Mouse (Mus musculus): ENCODE results near the gene Vezf1. TPM values are rescaled to one million over a fixed set of nuclear protein-coding genes. Genes with fewer than 3 reads are reported as not detected.

Gene Vezf1
- not detected in 2 replicates for polyA plus RNA-seq (2012; ENCODE audit: insufficient read depth, insufficient read length, low replicate concordance, missing spikeins)

- WGBS: 3% methylated on average over 72 of the region's 81 CpGs
- TF ChIP-seq POLR2A (IDR thresholded peaks at IDR 0.05; ENCODE audit: insufficient read depth, low read depth, low read length): peak; percentile 23; the same call in 1 of the 2 replicates
- TF ChIP-seq CTCF (IDR thresholded peaks at IDR 0.05; ENCODE audit: insufficient read depth, low read depth, low read length): no peak
- peak within 1 kb of the TSS; percentile 99 for H3K27ac ChIP-seq (ENCODE audit: insufficient read depth, low read depth, low read length)
- 0 out of 2 replicates have a peak, but pooled peaks cover 2% of the 10 kb centered on the region for H3K4me1 ChIP-seq (ENCODE audit: control insufficient read depth, insufficient read depth, low read length)
- peak within 1 kb of the TSS; percentile 79 for H3K4me3 ChIP-seq (ENCODE audit: insufficient read depth, low read depth, low read length)
These were observed at the start of gene Vezf1 for GRCm38 (mm10) chr11:88067586-88068410. Vezf1 (plus strand) TSS chr11:88068279.

DNA sequence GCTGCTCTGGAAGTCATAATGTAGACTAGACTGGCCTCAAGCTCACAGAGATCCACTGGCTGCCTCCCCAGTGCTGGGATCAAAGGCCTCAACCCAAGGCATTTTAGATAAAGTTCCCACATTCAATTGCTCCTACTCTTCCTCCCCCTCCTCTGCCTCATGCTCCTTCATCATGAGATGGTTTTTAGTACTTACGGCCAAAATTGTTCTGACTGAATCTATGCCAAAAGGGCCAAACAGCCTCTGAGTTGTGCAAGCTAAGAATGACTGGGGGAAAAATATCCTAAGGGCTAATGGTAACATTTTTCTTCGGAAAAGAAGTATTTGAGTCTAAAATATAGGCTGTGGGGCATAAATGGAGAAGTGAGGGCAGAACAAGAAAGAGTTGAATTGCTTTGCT, 44.1 kb upstream of the Vezf1 start:
- 76% methylated on average over 2 of the region's 2 CpGs for WGBS
- Histone ChIP-seq H3K27ac (ENCODE audit: insufficient read depth, low read depth, low read length) (no peak overlapping the region), H3K4me3 (ENCODE audit: insufficient read depth, low read depth, low read length) (no peak overlapping the region), H3K4me1 (ENCODE audit: control insufficient read depth, insufficient read depth, low read length) (peaks cover 17% of the 10 kb centered on the region)
- TF ChIP-seq POLR2A (IDR thresholded peaks at IDR 0.05; ENCODE audit: insufficient read depth, low read depth, low read length) (no peak), CTCF (IDR thresholded peaks at IDR 0.05; ENCODE audit: insufficient read depth, low read depth, low read length) (no peak)

- Histone ChIP-seq H3K4me3 (ENCODE audit: insufficient read depth, low read depth, low read length) (no peak overlapping the region), H3K27ac (ENCODE audit: insufficient read depth, low read depth, low read length) (0 out of 2 replicates have a peak overlapping the region, but pooled peaks have one; percentile 32)
- 63% methylated on average over 9 of the region's 9 CpGs for WGBS
These were observed 40.6 kb upstream of the Vezf1 start for GRCm38 (mm10) chr11:88027391-88028035.

DNA sequence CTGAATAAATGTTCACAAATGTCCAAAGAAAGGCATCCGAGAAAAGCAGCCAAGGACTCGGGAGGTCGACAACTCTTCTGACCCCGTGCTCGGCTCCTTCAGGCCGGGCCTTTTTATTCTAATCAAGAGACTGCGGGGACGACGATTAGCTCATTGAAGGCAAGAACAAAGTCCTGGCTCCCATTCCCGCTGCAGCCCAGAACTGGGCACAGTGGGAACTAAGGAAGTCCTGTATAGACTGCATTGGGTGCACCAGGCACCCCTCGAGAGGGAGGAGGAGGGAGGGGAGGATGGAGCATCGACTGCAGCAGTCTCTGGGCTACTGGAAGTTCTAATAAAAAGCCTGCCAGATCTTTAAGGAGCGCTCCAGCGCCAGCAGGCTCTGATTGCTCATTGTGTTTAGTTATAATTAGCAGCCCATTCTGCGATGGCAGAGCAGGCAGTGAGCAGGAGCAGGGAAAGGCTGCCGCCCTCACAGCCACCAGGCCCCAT, 39.8 kb upstream of the Vezf1 start:
- H3K4me1 ChIP-seq (ENCODE audit: control insufficient read depth, insufficient read depth, low read length): peaks cover 33% of the 10 kb centered on the region
- WGBS: 8% methylated on average over 16 of the region's 16 CpGs
- peak overlapping the region; percentile 48 for H3K27ac ChIP-seq (ENCODE audit: insufficient read depth, low read depth, low read length)
- no peak overlapping the region for H3K4me3 ChIP-seq (ENCODE audit: insufficient read depth, low read depth, low read length)
- TF ChIP-seq CTCF (IDR thresholded peaks at IDR 0.05; ENCODE audit: insufficient read depth, low read depth, low read length) (no peak), POLR2A (IDR thresholded peaks at IDR 0.05; ENCODE audit: insufficient read depth, low read depth, low read length) (no peak)

More at GRCm38 (mm10) chr11:88027391-88028035, 40.6 kb upstream of the Vezf1 start:
- TF ChIP-seq CTCF (IDR thresholded peaks at IDR 0.05; ENCODE audit: insufficient read depth, low read depth, low read length) (no peak), POLR2A (IDR thresholded peaks at IDR 0.05; ENCODE audit: insufficient read depth, low read depth, low read length) (no peak)
- peaks cover 30% of the 10 kb centered on the region for H3K4me1 ChIP-seq (ENCODE audit: control insufficient read depth, insufficient read depth, low read length)

DNA sequence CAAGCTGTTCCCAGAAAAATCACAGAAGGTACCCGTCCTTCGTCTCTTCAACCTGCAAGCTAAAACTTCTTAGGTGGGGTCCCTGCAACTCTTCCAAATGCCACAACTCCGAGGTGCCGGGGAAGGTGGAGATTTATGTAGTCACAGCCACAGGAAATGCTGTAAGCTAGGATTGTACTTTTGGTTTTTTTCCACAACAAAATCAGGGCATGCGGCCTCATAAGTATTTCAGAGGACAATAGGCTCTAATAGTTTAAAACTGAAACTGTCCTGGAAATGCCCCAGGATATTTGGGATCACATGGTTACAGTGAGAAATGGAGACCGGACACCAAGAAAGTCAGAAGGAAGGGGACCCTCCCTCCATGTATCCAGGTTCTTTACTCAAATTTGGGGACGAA, 37.9 kb upstream of the Vezf1 start:
- WGBS: 89% methylated on average over 7 of the region's 7 CpGs
- Histone ChIP-seq H3K4me1 (ENCODE audit: control insufficient read depth, insufficient read depth, low read length) (peaks cover 33% of the 10 kb centered on the region), H3K27ac (ENCODE audit: insufficient read depth, low read depth, low read length) (no peak overlapping the region), H3K4me3 (ENCODE audit: insufficient read depth, low read depth, low read length) (no peak overlapping the region)
- TF ChIP-seq POLR2A (IDR thresholded peaks at IDR 0.05; ENCODE audit: insufficient read depth, low read depth, low read length) (no peak), CTCF (IDR thresholded peaks at IDR 0.05; ENCODE audit: insufficient read depth, low read depth, low read length) (no peak)

DNA sequence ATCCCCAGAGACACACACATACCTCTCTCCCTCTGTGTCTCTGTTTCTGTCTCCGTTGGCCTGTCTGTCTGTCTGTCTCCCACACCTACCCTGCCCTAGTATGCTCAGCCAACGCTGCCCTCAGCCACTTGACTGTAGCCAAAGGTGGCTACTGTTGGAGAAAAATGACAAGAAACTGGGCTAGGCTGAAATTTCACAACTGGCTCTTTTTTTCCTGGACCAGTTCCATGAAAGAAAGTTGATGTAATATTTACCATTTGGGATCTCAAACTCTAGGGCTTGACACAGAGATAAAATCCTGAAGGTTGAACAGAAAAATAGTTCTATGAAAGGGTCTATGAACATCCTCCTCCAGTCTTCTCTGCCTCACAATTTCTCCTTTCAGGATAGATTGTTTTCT, 37.2 kb upstream of the Vezf1 start:
- no peak overlapping the region for H3K27ac ChIP-seq (ENCODE audit: insufficient read depth, low read depth, low read length)
- WGBS: 92% methylated on average over 2 of the region's 2 CpGs

DNA sequence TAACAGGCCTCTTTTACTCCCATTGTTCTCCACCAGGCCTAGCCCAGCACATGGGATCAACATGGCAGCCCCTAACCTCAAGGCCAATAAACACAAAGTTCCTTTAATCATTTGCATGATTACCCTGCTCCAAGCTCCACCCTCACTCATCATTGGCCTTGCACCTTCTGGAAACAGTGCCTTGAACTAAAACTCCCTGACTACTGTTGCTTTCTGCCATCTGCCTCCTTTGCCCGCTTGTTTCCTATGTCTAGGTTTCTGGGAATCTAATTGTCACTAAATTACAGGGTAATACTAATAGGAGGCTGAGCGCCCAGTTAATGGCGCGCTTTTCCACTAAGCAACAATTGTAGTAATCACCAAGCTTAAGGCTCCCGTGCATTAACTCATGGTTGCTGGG, 36.3 kb upstream of the Vezf1 start:
- 22% methylated on average over 5 of the region's 5 CpGs for WGBS
- no peak overlapping the region for H3K27ac ChIP-seq (ENCODE audit: insufficient read depth, low read depth, low read length)
- no peak overlapping the region for H3K4me3 ChIP-seq (ENCODE audit: insufficient read depth, low read depth, low read length)

More for the DNA sequence above, 37.2 kb upstream of the Vezf1 start:
- Histone ChIP-seq H3K4me1 (ENCODE audit: control insufficient read depth, insufficient read depth, low read length) (peaks cover 33% of the 10 kb centered on the region), H3K4me3 (ENCODE audit: insufficient read depth, low read depth, low read length) (no peak overlapping the region)
- TF ChIP-seq POLR2A (IDR thresholded peaks at IDR 0.05; ENCODE audit: insufficient read depth, low read depth, low read length): no peak

DNA sequence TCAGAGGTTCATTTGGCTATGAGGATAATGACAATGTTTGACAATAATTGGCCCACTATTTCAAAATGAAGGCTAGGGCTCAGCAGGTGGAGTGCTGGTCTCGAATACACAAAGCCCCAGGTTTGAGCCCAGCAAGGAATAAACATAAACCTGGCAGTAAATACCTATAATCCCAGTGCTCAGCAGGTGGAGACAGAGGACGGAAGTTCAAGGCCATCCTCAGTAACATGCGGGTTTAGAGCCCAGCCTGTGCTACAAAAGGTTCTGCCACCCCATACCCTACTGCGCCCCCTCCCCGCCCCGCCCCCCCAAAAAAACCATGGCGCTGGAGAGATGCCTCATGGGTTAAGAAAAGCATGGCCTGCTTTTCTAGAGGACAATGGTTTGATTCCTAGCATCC, 32.1 kb upstream of the Vezf1 start:
- Histone ChIP-seq H3K27ac (ENCODE audit: insufficient read depth, low read depth, low read length) (no peak overlapping the region), H3K4me3 (ENCODE audit: insufficient read depth, low read depth, low read length) (no peak overlapping the region), H3K4me1 (ENCODE audit: control insufficient read depth, insufficient read depth, low read length) (peaks cover 13% of the 10 kb centered on the region)
- 82% methylated on average over 7 of the region's 7 CpGs for WGBS
- TF ChIP-seq POLR2A (IDR thresholded peaks at IDR 0.05; ENCODE audit: insufficient read depth, low read depth, low read length) (no peak), CTCF (IDR thresholded peaks at IDR 0.05; ENCODE audit: insufficient read depth, low read depth, low read length) (no peak)

More for the DNA sequence above, 36.3 kb upstream of the Vezf1 start:
- TF ChIP-seq POLR2A (IDR thresholded peaks at IDR 0.05; ENCODE audit: insufficient read depth, low read depth, low read length): no peak
- TF ChIP-seq CTCF (IDR thresholded peaks at IDR 0.05; ENCODE audit: insufficient read depth, low read depth, low read length): no peak
- peaks cover 33% of the 10 kb centered on the region for H3K4me1 ChIP-seq (ENCODE audit: control insufficient read depth, insufficient read depth, low read length)

DNA sequence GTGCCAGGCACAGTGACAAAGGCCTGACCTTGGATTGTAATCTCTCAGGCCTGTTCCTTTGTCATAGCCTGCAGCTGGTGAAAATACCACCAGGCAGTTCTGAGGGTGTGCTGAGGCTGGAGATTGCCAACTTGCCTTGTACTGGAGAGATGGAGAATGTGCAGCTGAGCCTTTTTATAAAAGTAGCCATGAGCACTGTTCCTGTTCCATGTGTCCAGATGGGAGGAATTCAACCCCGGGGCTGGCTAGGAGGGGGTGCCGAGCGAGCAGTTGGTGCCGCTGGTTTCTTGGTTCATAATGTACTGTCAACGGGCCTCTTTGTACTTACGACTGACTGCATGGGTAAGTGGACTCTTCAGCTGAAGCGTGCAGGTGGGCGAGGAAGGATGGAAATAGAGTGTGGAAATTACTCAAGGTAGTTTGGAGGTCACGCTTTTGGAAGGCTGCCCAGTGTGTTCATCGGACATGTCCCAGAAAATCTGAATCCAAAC, 31.3 kb upstream of the Vezf1 start:
- Histone ChIP-seq H3K4me1 (ENCODE audit: control insufficient read depth, insufficient read depth, low read length) (peaks cover 9% of the 10 kb centered on the region), H3K4me3 (ENCODE audit: insufficient read depth, low read depth, low read length) (no peak overlapping the region), H3K27ac (ENCODE audit: insufficient read depth, low read depth, low read length) (no peak overlapping the region)
- no peak for TF ChIP-seq CTCF (IDR thresholded peaks at IDR 0.05; ENCODE audit: insufficient read depth, low read depth, low read length)
- no peak for TF ChIP-seq POLR2A (IDR thresholded peaks at IDR 0.05; ENCODE audit: insufficient read depth, low read depth, low read length)
- 81% methylated on average over 10 of the region's 10 CpGs for WGBS
